Mouse (Mus musculus) myocyte (in vitro differentiated cells): ENCODE measurements around the gene Peg10.

ENCODE experiments used
- CEBPB ChIP-seq: IDR thresholded peaks from 2 replicates; pipeline ENCODE4 v1.6.1; 2011; ENCODE audit warnings: mild to moderate bottlenecking, moderate library complexity; ENCODE audit not compliant: poor library complexity, insufficient read depth, severe bottlenecking
- E2F4 ChIP-seq: IDR thresholded peaks from one replicate; pipeline ENCODE4 v1.6.1; 2011; ENCODE audit warnings: mild to moderate bottlenecking, control low read depth, moderate library complexity; ENCODE audit not compliant: insufficient read depth
- MAX ChIP-seq: IDR thresholded peaks from one replicate; pipeline ENCODE4 v1.6.1; 2011; ENCODE audit warnings: low read depth, mild to moderate bottlenecking, control low read depth
- MYOD1 ChIP-seq, 3 experiments: IDR thresholded peaks; one replicate each; pipeline ENCODE4 v1.6.1; 2011; ENCODE audit warnings: control low read depth in 2 of 3, low read depth in 2 of 3, mild to moderate bottlenecking in 2 of 3, moderate library complexity in 1 of 3; ENCODE audit not compliant: insufficient read length in 2 of 3, control insufficient read depth in 1 of 3
- MYOG ChIP-seq, 3 experiments: IDR thresholded peaks; one replicate each; pipeline ENCODE4 v1.6.1; 2011; ENCODE audit warnings: control low read depth in 2 of 3, low read depth in 2 of 3, mild to moderate bottlenecking in 2 of 3; ENCODE audit not compliant: insufficient read length in 2 of 3, control insufficient read depth in 1 of 3, insufficient read depth in 1 of 3
- POLR2A ChIP-seq: IDR thresholded peaks from one replicate; pipeline ENCODE4 v1.6.1; 2011; ENCODE audit warnings: low read depth, mild to moderate bottlenecking, control low read depth, moderate library complexity; ENCODE audit not compliant: insufficient read length
- POLR2AphosphoS2 ChIP-seq: IDR thresholded peaks from one replicate; pipeline ENCODE4 v1.6.1; 2011; ENCODE audit warnings: low read depth, control low read depth; ENCODE audit not compliant: insufficient read length
- REST ChIP-seq: IDR thresholded peaks from one replicate; pipeline ENCODE4 v1.6.1; 2011; ENCODE audit warnings: mild to moderate bottlenecking, control low read depth, moderate library complexity; ENCODE audit not compliant: insufficient read depth, insufficient read length
- SRF ChIP-seq: IDR thresholded peaks from one replicate; pipeline ENCODE4 v1.6.1; 2011; ENCODE audit warnings: low read depth; ENCODE audit not compliant: control insufficient read depth, insufficient read length
- TCF12 ChIP-seq: IDR thresholded peaks from one replicate; pipeline ENCODE4 v1.6.1; 2011; ENCODE audit warnings: mild to moderate bottlenecking, control low read depth; ENCODE audit not compliant: poor library complexity, insufficient read depth, severe bottlenecking
- TCF3 ChIP-seq: IDR thresholded peaks from one replicate; pipeline ENCODE4 v1.6.1; 2011; ENCODE audit warnings: low read depth, control low read depth; ENCODE audit not compliant: insufficient read length
- USF1 ChIP-seq: IDR thresholded peaks from one replicate; pipeline ENCODE4 v1.6.1; 2011; ENCODE audit warnings: low read depth, mild to moderate bottlenecking, control low read depth, moderate library complexity

- TF ChIP-seq MAX: no peak
- TF ChIP-seq POLR2AphosphoS2: no peak
- no peak for TF ChIP-seq E2F4
- no peak for TF ChIP-seq POLR2A
- TF ChIP-seq TCF12: no peak
- TF ChIP-seq SRF: no peak
- no peak for TF ChIP-seq REST
- TF ChIP-seq MYOD1 (IDR thresholded peaks at IDR 0.05; ENCODE audit: control insufficient read depth in 1 of 3, insufficient read length in 2 of 3, low read depth in 2 of 3): no peak
- no peak for TF ChIP-seq USF1
- TF ChIP-seq CEBPB: no peak
- TF ChIP-seq MYOG (IDR thresholded peaks at IDR 0.05; ENCODE audit: control insufficient read depth in 1 of 3, insufficient read depth in 1 of 3, insufficient read length in 2 of 3, low read depth in 2 of 3): no peak
- TF ChIP-seq TCF3: no peak
These were observed 15.1 kb downstream of the Peg10 start for GRCm38 (mm10) chr6:4762252-4762651.
